Mouse (Mus musculus) kidney, postnatal 36 days (tissue): ENCODE measurements around the gene Zfp462.
A peak's percentile ranks its signal among the peaks of the same experiment; 100 is the strongest.
"Not testable (repeated sequence)": the region's sequence is repeated elsewhere in the genome, so short reads cannot be mapped to it uniquely, and the experiment has no call there.

Experiments used
- DNase-seq, 2 experiments: peaks; one replicate each; pipeline ENCODE4 v3.0.0; 2021 to 2022; ENCODE audit warnings: mixed read lengths in 2 of 2

Gene Zfp462

GRCm38 (mm10) chr4:54950866-54951265 is 6.0 kb downstream of the Zfp462 start:
- no peak for DNase-seq

GRCm38 (mm10) chr4:54953657-54954395 is 9.0 kb downstream of the Zfp462 start:
- no peak for DNase-seq

GRCm38 (mm10) chr4:54954455-54954854 is 9.6 kb downstream of the Zfp462 start:
- peak in 1 of 2 experiments; percentile 55 for DNase-seq

GRCm38 (mm10) chr4:54960776-54961175 is 15.9 kb downstream of the Zfp462 start:
- peak; percentile 43 to 49 for DNase-seq

- DNase-seq, result no peak
Observed at GRCm38 (mm10) chr4:54962141-54962540, 17.3 kb downstream of the Zfp462 start.

GRCm38 (mm10) chr4:54963551-54963950 is 18.7 kb downstream of the Zfp462 start:
- DNase-seq, result no peak

GRCm38 (mm10) chr4:54965169-54965695 is 20.4 kb downstream of the Zfp462 start:
- no peak for DNase-seq

- DNase-seq, result peak; percentile 78 to 87
Observed at GRCm38 (mm10) chr4:54966161-54966806, 21.4 kb downstream of the Zfp462 start.

- no peak for DNase-seq
Observed at GRCm38 (mm10) chr4:54967166-54967565, 22.3 kb downstream of the Zfp462 start.

GRCm38 (mm10) chr4:54967721-54968120 is 22.9 kb downstream of the Zfp462 start:
- peak; percentile 79 to 85 for DNase-seq

- no peak for DNase-seq
Observed at GRCm38 (mm10) chr4:54969671-54970295, 24.9 kb downstream of the Zfp462 start.

- DNase-seq, result no peak
Observed at GRCm38 (mm10) chr4:54971386-54971785, 26.5 kb downstream of the Zfp462 start.

- no peak for DNase-seq
Observed at GRCm38 (mm10) chr4:54972096-54972495, 27.2 kb downstream of the Zfp462 start.

- peak; percentile 37 to 58 for DNase-seq
Observed at GRCm38 (mm10) chr4:54972827-54973560, 28.1 kb downstream of the Zfp462 start.

GRCm38 (mm10) chr4:54979771-54980472 is 35.1 kb downstream of the Zfp462 start:
- peak; percentile 67 to 71 for DNase-seq

- no peak for DNase-seq
Observed at GRCm38 (mm10) chr4:54984502-54984901, 39.7 kb downstream of the Zfp462 start.

GRCm38 (mm10) chr4:54986671-54987070 is 41.8 kb downstream of the Zfp462 start:
- no peak for DNase-seq

- no peak for DNase-seq
Observed at GRCm38 (mm10) chr4:54987256-54987655, 42.4 kb downstream of the Zfp462 start.

- DNase-seq, result no peak
Observed at GRCm38 (mm10) chr4:54987926-54988325, 43.1 kb downstream of the Zfp462 start.

GRCm38 (mm10) chr4:54991973-54992372 is 47.1 kb downstream of the Zfp462 start:
- DNase-seq, result no peak

GRCm38 (mm10) chr4:54993001-54993400 is 48.2 kb downstream of the Zfp462 start:
- DNase-seq, result not testable (repeated sequence)

GRCm38 (mm10) chr4:54995258-54995657 is 50.4 kb downstream of the Zfp462 start:
- DNase-seq, result no peak
